Mouse (Mus musculus) layer of hippocampus, adult 9-11 months (tissue): ENCODE data around the gene St14.

Experiments
- DNase-seq: peaks from one replicate; pipeline ENCODE4 v3.0.0; 2022

The St14 gene

DNA sequence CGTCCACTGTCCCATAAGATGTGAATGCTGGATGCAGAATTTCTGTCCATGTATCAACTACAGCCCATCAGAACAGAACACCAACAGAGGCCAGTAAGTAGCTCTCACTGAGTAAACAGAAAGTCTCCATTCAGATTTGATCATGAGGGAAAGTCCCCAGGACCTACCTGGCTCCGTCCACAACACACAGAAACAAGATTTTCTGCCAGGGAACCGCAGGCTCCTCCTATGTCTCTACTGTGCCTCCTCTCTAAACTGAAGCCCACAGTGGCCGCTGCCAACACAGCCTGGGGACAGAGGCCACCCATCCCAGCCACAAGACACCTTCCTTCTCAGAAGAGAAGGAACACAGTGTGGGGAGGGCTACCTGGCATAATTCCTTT, 11.1 kb downstream of the St14 start:
- no peak for DNase-seq

DNA sequence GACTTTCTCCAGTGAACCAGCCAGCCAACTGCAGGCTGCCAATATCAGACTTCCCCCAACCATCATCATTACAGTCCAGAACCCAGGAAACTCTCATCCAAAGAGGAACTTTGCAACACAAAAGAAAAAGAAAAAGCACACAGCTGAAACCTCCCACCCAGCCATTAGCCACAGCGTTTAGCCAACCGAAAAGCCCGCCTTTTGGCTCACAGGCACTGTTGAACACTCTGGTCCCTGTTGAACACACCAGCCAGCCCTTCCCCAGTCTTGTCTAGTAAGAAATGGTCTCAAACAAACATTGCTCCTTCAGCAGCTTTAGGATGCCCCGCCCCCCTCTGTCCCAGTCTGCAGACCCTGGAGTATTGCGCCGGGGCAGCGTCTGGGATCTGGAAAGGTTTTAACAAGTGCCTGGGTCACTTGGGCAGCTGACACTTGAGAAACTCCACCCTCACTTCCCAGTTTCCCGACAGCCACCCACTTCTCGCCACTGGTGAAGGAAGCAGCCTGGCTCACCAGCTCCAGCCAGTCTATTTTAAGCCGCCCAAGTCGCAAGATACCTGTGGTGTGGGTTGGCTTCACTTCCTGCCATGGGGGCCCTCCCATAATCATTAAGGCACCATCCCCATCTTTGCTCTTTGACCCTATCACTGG, 11.6 kb downstream of the St14 start:
- no peak for DNase-seq

DNA sequence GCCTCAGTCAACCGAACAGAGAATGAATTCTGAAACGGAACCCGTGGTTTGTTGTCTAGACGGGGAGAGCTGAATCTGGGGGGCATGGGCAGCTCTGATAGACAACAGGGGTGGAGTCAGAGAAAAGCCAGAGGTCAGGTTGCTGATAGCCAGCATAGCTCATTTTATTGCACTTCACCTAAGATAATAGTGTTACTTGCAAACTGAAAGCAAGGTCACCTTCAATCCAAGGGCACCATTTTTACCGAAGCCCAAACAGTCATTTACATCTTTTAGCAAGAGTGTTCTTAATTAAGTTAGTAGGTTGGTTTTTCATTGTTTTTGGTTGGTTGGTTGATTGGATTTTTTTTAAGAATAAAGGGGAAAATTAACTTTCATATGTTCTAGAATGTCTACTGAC, 12.2 kb downstream of the St14 start:
- DNase-seq = no peak

DNA sequence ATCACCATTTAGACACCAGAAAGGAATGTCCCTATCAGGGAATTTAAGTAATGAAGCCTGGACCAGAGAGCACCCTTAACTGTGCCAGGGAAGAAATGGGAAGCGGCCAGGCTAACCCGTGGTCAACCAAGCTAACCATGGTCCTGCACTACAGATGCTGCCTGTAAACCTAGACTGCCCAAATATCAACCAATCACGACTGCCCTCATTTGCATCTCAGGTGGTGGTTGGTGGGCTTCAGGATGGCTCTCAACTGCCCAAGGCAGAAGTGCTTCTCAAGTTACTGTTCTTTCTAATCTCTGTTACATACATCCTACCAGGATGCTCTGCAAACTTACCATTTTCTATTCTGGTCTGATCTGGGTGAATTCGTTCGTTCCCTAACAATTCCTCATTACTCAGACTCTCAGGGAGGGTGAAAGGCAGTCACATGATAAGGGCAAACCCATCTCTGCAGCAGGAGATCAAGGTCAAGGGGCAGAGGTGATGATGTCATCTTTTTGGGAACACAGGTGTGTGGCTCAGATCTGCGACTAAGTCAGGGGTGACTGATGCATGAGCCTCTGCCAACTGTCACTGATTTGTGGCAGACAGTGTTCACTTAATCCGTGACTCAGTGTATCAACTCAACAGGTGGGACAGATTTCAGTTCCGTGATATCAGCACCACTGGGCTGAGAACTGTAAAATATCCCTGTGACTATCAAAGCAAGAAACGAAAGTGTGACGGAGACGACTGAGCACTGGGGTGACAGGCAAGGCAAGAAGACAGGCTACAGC, 12.9 kb downstream of the St14 start:
- no peak for DNase-seq

DNA sequence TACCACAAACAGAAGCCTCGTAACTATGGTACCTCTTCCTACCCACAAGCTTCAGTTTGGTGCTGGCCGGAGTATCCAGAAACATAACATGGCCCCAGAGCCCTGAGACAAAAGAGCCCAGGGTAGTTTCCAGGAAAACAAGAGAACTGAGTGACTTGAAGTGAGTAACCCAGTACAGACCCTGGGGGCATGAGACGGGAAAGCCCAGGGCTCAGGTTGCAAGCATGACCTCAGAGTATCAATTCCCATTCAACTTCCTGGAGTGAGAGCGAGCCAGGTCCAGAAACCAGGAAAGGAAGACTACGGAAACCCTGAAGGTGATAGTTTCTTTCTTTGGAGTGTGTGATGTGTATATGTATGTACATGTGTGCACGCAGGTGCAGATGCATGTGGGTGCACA, 14.2 kb downstream of the St14 start:
- no peak for DNase-seq

DNA sequence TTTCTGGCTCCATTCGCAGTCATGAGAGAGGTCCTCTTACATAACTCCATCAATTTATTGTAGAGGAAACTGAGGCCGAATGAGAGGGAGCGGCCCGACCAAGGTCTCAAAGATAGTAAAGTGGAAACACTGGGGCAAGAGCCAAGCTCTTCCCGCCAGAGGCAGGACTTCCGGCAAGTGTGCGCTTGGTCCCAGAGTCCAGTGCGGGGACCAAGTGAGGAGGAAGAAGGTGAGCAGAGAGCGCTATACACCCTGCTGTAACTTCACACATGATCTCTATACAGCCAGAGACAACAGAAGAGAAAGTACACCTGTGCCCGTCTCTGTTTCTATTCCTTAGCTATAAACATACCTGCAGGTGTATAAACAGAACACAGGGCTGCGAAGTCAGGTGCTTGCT, 14.6 kb downstream of the St14 start:
- no peak for DNase-seq

DNA sequence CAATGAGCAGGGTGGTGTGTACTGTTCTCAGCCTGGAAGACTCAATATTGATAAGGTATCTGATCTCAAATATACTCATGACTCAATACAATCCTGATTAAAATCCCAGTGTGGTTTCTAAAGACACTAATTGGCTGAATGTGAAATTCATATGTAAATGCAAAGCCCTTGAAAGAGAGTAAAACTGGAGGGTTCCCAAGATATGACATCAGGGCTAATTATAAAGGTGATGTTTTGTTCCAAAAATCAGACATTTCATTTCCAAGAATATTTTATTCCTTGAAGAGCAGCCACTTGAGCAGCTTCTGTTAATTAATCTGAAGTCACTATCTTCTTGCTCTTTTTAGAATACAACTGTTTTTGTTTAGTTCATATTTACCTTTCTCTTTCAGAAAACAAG, 16.1 kb downstream of the St14 start:
- DNase-seq = no peak

DNA sequence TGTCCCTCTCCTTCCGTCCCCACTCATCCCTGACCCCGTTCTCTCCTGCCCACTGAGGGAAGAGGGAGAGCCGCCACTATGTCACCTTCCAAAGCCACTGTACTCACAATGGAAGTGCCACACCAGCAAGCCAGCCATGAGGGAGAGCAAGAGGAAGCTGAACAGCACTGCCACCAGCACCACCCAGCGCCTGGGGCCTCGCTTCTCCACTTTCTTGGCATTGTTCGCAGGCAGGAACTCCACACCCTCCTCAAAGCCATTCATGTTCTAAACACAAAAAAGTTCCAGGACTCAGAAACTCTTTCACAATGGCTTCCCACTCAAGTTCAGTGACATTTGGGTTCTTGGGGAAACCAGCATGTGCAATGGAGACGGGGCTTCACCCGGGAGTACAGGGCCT, 23.2 kb downstream of the St14 start:
- DNase-seq = no peak

DNA sequence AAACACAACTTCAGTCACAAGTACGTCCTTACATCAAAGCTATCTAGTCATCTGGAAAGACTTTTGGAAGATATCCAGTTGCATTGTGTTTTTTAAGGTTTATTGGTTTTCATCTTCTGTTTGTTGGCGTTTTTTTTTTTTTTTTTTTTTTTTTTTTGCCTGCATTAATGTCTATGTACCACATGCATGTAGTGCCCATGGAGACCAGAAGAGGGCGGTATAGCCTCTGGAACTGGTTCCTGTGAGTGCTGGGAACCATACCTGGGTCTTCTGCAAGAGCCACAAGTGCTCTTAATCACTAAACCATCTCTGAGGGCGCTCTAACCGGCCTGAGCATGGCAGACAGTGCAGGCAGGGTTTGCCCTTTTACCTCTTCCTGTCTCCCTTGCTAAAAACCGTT, 33.5 kb downstream of the St14 start:
- no peak for DNase-seq

DNA sequence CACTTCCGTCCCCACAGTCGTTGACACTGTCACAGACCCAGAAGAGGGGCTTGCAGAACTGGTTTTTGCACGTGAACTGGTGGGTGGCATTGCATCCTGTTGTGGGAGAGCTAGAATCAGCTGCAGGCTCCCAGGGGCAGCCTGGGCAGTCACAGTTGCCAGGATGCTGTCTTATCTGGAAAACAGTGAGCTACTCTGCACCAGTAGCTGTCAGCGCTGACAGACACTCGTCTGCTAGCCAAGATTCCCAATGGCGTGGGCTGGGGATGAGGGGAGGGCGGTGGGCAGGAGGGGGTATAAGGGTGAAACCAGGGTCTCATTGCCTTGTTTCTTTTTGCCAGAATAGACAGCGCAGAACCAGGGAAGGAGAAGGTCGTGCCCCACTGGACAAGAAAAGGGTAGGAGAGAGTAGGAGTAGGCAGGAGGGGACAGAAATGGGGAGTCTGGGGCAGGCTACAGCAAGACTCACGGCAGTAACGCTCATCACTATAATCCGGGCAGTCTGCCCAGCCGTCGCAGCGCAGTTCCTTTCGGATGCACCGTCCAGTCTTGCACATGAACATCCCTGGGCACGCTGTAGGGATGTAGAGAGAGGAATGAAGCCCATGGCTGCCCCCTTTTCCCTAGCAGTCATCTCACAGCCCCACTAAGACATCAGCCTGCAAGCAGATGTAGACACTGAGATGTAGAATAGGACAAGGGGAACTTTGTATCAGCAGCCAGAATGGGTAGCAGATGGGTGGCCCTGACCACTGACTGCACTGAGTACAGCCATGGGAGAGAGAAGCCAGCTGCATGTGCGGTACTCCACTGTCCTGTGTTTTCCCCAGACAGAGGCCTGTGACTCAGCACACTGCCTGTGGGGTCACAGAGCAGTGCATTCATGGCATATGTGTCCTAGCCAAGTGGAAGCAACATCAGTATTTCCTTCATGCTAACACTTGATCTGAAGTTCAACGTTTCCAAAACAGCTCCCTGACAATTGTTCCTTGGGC, 34.3 kb downstream of the St14 start:
- peak; percentile 43 for DNase-seq

DNA sequence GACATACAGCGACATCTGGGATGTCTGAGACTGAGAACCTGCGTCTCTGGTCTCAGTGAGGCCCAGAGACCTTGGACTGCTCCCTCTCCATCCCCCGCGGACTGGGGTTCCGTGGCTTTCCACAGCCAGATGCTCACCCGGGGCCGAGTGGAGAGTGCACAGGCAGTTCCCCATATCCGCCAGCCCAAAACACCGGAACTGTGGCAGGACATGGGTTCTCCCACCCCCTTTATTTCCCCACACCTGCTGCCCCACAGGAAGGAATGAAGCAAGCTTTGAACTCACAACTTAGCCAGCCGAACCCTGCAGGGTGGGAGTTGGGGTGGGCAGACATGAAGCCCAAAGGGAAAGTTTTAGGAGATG, 38.8 kb downstream of the St14 start:
- no peak for DNase-seq

DNA sequence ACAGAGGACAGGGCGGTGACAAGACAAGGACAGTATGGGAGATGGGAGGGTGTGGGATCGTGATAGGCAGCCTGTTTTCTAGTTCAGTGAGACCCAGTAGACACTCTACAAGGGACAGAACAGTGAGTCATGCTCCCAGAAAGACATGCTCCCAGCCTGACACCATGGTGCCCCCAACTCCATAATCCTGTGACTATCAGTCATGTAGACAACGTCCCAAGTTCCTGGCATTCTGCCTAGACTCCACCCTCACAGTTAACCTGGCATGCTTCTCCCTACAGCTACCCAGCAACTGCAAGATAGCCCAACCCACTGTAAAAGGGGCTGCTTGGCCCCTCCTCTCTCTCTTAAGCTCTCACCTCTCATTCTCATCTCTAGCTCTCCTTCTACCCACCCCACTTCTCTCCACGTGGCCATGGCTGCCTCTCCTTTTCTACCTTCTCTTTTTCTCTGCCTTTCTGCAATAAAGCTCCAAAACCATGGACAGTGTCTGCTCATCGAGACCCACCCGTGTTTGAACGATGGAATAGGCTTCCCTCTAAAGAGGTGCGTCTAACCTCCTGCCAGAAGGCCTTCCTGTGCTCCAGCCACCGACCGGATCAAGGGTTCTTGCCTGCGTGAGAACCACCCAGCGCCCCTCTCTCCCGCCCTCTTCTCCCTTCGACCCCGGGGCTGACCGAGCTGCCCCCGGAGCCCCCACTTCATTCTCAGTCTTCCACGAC, 39.4 kb downstream of the St14 start:
- DNase-seq = no peak

DNA sequence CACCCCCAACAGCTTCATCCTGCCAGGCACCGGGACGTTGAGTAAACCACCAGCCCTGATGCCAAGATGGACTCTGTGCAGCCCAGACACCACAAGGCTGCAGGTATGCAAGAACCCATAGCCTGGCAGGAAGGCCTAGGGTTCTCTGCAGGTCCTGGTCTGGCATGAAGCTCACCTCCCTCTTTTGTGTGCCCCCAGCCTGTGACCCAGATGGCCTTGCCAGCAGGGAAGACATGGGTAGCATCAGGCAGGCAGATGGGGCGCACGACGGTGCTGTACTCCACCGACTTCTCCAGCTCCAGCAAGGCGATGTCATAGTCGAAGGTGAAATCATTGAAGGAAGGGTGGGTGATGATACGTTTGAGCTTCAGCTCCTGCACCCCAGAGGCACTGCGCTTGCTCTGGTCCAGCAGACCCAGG, 40.5 kb downstream of the St14 start:
- no peak for DNase-seq

DNA sequence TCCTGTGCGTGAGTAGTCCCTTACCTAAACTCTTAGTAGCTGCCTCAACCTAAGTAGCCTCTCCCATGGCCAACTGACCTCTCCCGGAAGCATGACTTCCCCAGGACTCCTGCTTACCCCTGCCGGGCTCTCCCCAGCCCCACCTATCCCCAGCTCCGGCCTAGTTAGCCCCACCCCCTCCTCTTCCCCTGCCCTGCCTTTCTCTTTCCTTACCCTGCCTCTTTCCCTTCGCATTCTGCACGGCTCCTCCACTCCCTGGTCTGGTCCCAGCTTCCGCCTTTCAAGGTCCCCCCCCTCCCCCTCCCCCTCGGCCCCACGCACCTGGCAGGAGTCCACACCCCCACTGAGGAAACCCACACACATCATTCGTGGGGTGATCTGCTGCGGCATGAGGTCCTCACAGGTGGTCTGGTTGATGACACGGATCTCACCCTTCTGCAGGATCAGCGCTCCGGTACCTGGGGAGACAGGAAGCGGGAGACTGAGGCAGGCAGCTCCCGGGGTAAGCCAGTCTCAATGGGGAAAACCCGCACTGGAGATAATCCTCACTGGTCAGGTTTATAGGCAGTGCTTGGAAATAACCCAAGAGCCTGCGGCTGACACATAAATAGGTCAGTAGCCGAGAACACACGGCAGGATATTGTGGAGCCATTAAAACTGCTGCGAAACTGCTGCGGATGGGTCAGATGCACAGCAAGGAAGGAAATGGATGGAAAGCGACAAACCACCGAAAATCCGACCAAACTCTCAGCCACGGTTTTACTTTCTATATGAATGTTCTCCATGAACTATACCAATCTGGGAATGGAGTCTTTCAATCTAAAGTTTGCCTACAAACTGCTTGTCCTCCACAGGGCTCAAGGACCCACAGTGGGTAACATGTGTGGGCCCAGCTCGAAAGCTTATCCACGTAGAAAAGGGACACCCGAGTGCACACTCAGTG, 41.3 kb downstream of the St14 start:
- DNase-seq = no peak

DNA sequence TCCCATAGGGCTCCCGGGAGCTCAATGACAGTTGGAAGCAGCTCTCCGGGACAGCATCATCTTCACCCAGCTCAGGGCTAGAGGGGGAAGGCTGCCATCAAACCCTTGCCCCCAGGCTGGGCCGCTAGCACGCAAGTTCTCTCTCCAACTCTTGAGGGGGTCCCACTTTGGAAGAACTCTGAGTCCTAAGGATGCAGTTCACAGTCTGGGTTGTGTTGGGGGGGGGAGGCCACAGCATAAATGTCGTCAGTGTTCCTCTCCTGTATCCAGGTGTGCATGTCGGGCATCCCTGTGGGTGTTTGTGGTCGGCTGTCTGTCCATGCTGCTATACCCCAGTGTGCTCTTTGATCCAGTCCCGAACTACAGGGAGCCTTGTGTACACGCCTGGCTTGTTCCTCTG, 42.1 kb downstream of the St14 start:
- no peak for DNase-seq

DNA sequence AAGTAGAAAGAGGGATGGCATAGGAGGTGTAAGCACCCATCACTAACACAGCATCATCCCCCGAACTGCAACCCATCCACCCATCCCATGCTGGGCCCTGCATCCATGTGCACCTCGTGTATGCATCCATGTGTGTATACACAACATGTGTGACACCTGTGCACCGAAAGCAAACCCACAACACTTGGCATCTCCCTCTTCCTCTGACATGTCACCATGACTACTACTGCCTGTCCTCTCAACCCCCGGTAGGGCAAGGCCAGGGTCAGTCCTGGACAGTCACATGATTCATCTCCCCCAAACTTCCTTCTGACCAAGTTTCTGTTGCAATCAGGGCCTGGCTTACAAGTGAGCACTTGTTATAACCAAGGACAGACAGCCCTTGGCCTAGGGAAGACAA, 42.8 kb downstream of the St14 start:
- DNase-seq = no peak

DNA sequence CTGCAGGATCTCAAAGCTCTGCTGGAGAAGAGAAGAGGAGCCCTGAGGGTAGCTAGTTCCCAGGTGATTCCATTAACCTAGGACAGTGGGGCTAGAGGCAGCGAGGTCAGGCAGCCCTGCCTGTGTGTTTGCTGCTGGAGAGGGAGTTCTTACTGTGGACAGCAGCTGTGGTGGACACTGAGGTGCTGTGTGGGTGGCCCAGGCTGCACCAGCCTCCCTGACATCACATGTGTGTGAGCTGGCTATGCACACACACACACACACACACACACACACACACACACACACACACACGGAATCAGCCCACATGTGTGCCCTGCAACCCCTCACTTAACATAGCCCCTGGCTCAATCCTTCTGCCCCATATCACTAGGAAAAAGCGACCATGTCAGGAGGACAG, 43.5 kb downstream of the St14 start:
- DNase-seq = no peak

DNA sequence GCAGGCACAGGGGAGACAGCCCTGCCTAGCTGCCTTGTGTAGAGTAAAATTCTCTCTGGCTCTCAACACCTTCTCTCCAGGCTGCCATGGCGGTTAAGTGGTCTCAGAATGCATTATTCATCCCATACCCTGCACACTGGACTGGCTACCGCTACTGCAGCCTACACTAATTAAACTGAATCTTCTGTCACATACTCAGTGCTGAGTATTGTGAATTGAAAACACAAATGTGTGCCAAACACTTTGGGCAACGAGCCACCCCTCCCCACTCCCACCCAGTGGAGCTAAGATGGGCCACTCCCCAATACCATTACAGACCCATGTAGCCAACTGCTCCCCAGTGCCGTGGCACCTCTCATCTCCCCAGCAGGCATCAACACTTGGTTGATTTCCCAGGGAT, 44.2 kb downstream of the St14 start:
- DNase-seq = no peak

DNA sequence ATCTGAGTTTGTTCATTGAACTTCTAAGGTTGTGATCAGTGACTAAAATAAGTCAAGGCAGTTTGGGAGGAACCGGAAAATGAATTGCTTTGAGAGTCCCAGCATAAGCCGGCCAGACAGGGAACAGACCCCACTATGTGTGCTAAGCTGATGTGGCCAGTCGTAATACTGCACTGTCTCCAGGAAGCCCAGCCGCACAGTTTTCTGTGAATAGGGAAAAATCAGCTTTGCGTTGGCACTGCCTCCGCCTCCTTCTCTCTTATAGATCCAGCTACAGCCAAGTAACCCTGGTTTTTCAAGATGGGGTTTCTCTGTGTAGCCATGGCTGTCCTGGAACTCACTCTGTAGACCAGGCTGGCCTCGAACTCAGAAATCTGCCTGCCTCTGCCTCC, 44.9 kb downstream of the St14 start:
- DNase-seq = no peak

DNA sequence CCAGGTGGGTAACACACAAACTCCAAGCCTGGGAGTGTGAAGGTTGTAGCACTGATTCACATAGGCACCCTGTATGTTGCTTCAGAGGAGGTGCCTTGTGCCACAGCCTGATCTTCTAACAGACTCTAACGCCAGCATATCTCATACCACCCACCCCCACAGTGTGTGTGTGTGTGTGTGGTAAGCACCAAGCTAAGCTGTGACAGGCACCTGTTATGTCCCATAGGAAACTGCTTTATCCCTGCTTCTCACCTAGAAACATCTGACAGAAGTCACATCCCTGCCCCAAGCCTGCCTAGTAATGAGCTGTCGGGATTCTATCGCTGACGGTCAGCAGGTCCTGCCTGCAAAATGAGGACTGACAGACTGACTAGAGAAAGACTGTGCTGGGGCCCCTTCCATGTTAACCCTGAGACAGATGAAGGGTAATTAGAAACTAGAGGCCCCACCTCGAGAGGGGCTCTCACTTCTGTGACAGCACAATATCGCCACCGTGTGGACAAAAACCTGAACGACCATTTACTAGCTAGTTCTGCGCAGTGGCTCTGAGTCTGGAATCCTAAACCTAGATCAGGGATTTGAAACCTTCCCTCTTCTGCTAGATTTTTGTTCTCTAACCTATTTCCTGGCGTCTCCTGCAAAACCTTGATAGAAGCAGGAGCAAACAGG, 45.4 kb downstream of the St14 start:
- DNase-seq = peak; percentile 63

DNA sequence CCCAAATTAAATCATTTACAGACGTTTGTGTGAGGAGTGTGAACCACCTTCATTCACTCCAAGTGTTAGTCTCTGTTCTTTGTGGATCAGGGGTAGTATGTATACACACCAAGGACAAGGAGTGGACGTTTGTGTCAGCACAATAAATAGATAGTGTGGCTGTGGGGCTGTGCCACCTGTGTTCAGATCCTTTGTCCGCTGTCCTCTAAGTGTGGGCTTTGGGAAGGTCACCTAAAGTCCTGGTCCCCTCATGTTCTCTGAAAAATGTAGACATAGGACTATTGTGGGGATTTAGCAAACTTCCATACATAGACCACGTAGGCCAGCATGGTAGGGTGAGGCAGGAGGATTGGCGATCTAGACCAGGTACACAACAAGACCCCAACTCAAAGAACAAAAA, 46.1 kb downstream of the St14 start:
- no peak for DNase-seq
